Mouse (Mus musculus) embryo, embryonic 9.5 days (tissue): ENCODE results near the gene Plpp1.
A peak's percentile ranks its signal among the peaks of the same experiment; 100 is the strongest.

Experiments used
- DNase-seq: peaks from one replicate; pipeline ENCODE4 v3.0.0-alpha.2; 2017; ENCODE audit errors: extremely low spot score

The Plpp1 gene

DNA sequence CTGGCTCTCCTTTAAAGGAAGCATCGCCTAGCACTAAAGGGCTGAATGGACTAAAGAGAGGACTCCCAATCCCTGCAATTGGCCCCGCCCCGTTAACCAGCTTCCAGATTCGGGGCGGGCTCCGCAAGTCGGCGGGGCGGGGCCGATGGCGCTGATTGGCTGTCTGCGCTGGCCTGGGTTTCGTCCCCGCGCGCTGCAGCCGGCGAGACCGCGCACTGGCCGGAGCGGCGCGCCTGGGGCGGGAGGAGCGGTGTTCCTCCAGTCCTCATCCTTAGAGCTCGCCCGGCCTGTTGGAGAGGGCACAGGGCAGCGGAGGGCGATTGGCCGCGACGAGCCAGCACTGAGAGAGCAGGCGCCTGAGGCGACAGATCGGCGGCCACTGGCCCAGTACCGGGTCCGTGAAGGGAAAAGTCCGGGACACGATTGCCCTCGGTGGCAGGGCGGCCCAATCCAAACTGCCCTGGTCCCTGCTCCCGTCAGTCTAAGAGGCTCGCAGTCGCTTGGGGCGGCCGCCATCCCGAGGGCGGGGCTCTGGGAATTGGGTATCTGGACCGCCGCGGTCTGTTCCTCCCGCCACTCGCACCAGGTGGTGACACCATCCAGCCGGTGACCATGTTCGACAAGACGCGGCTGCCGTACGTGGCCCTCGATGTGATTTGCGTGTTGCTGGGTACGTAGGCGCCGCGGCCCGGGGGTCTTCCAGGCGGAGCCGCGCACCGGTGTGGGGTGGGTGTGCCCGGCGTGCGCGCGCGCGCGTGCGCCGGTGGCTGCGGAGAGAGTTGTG, at the start of gene Plpp1:
TSS of gene Plpp1 (plus strand) at position 196 of the 784 bp plus-strand sequence.
- DNase-seq: peak; percentile 93

DNA sequence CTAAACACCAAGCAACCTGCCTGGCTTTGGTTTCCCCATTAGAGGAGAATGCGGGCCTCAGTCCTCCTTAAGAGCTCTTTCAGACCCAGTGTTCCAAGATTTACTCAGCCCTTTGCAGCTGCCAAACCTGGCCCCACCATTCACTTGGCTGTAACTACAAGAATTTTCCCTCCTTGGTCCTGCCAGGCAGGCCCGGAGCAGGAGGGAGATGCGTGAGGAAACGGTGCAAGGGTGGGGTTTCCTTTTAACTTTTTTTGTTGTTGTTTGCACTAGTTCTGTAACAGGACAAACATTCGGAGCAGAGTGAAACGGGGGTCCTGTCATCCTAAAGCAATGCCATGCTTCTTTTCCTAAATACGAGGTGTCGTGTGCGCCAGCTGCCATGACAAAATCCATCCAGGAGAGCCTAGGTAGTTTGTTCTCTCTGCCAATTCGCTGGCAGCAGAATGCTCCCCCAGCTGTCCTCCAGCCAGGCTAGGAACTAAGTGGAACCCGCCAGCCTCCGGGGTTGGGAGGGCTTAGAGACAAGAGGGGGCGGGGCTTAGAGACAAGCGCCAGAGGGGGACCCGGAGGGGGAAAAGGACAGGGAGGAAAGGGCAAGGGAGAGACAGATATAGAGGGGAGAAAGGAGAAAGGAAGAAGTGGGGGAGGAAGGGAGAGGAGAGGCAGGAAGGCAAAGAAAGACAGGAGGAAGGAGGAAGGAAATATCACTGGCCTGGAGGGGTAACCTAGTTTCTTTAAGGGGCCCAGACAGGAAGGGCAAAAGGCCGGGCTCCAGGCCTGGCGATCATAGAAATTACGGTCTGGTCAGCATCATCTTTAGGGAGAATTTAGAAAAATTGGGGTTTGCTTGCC, 48.9 kb upstream of the Plpp1 start:
- peak; percentile 71 for DNase-seq

DNA sequence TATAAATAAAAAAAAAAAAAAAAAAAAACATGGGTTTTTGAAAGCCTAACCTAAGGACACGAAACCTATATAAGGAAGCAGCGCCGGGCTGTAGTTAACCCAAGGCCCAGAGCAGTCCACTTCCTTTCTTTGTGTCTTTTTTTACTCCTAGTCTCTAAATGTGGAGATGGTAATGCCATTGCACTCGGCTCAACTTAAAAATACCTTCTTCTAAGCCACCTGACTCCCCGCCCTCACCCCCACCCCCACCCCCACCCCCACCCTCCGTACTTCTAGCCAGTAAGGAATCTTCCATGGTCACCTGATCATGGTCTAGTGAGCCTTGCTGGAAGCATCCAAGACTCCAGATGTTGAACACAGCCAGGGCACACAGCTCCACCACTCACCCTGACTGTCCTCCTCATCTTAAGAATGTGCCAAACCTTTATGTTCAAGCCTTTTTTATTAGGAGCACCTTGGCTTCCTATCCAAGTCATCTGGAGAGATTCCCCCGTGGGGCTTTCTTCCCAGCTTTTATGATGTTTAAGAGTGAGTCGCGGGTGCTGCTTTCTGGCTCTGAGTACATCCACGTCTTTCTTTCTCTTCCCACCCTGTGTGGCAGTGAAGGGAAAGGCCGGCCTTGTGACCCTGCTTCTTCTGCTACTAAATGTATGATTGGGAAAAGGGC, 48.1 kb upstream of the Plpp1 start:
- DNase-seq: no peak

DNA sequence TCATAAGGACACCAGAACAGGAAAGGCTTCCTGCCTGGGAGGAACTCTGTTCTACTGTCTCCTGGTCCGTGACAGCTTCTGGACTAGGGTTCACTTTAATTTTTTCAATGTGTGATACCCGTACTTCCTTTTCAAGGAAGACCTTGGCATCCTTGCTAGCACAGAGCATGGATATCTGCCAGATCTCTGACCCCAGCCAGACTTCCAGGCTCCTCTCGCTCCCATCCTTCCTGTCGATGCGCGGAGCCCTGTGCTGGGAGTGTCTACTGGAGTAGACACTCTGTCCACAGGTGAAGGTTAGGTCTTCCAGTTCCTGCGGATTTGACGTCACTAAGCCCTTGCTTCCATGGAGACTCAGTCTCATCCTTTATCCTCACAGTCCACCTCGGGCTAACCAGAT, 47.1 kb upstream of the Plpp1 start:
- DNase-seq: no peak

DNA sequence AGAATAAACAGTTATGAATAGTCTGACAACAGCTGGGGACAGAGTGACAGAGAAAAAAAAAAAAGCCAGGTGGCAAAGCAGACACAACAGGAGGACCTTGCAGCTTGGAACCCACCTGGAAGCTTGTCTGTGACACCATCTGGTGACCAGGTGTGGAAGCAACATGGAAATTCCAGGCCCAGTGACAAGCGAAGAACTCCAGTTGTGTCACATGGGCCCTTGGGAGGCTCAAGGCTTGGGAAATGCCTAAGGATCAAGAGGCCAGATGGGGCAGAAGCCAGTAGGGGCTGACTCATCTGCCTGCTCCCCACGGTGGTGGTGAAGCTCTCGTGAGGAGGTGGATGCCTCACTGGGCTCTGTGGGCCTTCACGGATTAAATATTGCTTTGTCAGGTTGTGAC, 45.7 kb upstream of the Plpp1 start:
- no peak for DNase-seq

DNA sequence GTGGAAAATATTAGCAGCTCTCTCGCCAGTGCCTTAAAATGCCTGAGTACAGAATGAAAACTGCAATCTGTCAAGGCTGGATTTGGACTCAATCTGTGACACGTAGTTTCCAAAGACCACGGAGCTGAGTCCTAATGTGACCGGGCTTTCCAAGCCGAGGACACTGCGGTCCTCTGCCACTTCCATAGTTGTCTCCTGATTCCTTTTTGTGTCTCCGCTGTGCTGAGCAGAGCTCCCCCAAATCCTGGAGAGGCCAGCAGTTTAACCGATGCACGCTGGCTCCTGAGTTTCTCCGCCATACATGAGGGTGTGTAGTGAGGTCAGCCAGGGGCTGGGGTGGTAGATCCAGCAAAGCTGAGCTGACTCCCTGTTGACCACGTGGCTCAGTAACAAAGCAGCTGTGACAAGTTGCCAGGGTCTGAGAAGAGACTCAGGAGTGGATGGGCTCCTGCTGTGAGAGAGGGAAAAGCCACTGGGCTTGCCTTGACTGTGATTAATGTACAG, 45.0 kb upstream of the Plpp1 start:
- no peak for DNase-seq

DNA sequence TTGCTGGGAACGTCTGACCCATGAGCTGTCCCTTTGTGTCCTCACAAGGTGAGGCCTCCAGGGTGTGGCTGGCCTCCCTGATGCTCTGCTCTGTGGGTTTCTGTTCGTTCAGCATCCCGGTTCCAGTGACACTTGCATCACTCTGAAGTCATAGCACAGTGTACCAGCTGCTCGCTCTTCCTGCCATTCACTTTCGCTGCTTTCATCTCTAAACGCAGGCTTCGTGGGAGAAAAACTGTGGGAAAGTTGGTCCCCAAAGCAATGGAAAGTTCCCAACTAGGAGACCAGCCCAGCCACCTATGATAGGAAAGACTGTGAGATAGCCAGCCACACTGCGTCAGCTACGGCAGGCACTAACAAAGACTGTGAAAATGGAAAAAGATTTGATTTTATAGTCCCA, 43.2 kb upstream of the Plpp1 start:
- no peak for DNase-seq

DNA sequence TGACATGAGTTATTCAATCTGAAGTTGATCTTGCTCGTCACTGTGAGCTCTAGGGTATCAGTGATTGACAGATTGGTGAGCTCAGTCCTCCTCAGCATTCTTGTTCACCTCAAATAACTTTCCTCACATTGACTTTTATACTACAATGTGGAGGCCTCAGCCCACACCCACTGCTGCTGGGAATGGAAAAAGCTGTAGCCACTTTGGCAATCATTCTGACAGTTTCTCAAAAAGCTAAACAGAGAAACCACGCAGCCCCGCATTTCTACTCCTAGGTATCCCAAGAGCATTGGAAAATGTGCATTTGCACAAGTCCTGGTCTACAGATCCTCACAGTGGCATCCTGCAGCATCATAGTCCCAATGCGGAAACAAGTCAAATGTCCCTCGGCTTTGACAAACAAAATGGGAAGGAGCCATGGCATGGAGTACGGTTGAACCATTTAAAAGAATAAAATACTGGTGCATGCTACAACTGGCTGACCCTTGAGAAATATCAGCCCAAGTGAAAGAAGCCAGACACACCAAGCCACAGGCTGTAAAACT, 42.0 kb upstream of the Plpp1 start:
- no peak for DNase-seq

DNA sequence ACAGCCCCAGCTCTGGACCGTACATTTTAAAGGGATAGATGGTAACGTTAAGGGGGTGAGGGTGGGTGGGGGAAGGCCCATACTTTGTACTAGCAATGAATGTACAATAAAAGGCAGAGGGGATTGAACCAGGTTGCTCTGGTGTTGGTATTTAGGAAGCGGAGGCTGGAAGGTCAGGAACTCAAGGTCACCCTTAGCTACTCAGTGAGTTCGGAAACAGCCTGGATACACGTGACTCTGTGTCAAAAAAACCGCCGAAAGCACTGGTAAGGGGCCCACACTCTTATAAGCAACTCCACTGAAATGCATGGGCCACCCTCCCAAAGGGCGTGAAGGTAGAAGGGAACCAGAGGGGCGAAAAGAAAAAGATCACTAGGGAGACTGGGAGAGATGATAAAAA, 41.2 kb upstream of the Plpp1 start:
- DNase-seq: no peak

DNA sequence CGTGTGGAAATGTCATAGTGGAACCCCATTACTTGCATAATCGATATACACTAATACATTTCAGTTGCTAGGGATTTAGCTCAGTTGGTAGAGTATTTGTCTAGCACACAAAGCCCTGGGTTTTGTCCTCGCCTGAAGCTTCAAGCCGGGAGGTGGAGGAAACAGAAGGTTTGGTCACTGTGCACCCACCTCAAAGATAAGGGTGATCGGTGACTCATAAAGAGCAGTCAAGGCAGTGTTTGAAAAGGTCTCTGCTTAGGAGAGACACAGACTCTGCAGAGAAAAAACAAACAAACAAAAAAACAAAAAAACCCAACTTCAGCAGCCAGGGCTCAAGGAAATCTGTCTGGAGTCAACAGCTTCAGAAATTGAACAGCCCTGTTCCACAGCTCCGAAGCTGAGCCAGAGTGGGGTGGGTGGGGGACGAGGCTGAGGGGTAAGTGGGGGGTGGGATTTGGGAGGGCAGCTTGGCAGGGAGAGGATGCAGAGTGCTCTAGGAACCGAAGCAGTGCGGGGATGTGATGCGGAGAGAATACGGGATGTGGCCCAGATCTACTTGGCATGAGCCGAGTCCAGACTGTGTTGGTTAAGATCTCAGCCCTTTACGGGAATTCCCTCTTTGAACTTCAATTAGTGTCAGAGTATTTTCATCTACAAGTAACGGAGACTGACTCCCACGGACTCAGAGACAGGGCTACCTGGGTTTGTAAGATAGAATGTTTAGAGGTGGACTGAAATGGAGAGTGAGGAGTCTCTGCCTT, 40.6 kb upstream of the Plpp1 start:
- no peak for DNase-seq

DNA sequence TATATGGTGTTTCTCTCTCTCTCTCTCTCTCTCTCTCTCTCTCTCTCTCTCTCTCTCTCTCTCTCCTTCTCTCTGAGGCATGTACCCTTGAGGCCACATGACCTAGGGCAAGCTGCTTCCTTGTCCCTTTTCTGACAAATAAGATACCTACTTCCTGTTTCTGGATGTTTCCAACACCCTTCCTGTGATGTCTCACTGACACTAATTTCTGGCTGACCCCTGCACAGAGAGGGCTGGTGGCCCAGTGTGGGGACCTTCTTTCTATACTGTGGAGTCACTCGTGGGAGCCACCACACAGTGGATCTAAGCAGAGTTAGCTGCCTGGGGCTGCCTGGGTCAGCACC, 40.1 kb upstream of the Plpp1 start:
- no peak for DNase-seq

DNA sequence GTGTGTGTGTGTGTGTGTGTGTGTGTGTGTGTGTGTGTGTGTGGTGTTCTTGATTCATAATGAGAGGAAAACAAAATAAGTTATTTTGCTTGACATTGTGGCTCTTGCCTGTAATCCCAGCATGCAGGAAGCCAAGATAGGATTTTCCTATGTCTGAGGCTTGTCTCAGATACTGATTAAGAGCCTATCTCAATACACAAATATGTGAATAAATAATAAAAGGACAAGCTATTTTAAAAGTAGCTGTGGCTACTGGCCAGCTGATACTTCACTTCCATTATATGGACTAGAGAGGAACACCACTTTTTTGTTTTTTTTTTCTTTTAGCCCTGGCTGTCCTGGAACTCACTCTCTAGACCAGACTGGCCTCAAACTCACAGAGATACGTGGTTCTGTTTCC, 38.8 kb upstream of the Plpp1 start:
- no peak for DNase-seq

DNA sequence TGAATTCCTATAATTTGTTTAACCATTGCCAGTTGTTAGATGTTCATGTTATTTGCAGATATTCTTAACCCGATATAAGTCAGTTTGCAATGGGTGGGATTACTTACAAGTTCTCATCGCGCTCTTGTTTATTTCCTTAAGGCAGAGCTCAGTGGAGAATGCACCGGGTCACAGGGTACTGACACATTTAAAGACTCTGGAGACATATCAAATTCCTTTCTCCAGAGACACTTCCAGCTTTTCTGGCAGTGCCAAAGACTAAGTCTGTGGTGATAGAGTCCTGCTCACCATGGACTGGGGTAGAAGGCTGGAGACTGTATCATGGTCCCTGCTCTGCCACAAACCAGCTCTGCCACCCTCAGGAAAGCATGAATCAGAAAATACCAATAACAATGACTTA, 38.0 kb upstream of the Plpp1 start:
- DNase-seq: no peak

DNA sequence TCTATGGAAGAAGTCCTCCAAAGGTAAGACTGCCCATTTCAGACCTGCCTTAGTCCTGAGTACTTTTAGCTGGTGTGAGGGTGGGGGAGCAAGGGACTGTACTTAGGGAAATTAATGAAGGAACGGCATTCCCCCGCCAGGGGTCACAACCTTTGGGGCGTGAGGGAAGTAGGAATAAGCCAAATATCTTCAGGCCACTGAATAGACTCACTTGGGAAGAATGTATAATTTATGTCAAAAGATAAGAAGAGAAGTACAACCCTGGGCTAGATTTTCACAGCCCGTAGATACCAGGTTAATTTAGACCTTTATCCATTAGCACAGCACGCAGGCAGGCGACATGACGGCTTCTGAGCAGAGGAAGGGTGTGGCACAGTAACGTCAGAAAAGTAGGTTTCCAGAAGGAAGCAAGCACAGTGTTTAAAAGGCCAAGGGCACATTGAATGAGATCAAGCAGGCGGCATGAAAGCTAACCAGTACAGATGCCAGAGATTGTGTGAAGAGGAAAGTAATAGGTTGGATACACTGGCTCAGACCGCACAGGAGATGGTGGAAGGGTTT, 37.0 kb upstream of the Plpp1 start:
- no peak for DNase-seq

DNA sequence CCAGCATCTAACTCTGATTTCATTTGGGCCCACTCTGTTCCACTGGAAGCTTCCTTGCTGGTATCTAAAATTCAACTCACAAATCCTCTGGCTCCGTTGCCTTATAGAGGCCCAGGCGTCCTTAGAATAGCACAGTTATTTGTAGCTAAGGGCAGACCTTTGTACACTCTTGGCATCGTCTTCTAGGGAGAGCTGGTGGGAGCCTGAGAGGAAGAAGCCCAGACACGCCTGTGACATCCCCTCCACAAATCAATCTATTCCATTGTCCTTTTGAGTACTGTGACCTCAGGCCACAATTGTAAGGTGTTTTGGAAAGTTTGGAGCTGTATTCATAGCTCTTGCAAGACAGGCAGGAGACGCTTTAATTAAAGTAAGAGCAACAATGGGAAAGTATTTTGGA, 36.0 kb upstream of the Plpp1 start:
- no peak for DNase-seq

DNA sequence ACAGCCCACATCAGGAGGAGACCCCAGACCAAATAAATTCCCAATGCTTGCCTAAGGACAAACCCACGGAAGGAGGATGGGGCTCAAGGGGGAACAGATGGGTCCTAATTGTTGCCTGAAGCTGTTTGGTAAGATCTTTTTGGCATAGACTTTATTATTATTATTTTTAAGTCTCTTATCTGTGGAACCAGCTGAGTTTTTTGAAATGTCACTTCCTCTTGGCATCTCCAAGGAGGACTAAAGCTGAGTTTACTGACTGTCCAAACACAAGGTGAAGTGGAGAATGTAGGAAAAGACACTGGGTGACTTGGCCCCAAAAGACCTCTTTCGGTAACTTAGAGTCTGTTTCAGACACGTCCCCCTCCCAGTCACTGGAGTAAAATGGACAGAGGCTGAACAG, 34.9 kb upstream of the Plpp1 start:
- DNase-seq: no peak

DNA sequence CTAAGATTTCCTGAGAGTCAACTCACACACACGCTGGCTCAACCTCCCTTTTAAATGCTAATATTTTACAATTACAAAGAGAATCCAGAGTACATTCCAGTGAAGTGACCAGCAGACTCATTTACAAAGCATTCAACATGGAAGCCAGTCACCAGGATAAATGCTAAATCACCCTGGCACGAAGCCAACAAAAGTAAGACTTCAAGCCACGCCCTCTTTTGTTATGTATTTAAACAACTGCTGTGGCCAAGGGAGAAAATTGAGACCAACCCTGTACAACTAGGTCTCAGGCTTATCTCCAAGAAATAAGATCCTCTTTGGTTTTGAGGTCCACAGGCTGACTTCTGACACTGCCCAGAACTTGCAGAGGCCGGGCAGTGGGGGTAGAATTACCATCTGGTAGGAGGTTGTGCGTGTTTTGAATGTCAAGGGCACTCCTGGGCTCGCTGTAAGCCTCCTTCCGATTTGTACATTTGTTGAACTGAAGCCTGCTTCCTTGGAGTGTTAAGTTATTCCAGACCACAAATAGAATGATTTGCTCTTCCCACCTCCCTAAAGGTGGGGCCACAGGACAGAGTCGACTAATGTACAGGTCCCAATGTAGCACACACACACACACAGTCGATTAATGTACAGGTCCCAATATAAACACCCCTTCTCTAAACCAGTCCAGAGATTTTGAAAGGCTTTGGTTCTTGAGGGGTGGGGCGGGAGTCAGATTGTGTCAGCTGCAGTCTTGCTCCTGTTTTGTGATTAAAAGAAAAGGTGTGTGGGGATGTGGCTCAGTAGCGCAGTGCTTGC, 29.9 kb upstream of the Plpp1 start:
- DNase-seq: no peak

DNA sequence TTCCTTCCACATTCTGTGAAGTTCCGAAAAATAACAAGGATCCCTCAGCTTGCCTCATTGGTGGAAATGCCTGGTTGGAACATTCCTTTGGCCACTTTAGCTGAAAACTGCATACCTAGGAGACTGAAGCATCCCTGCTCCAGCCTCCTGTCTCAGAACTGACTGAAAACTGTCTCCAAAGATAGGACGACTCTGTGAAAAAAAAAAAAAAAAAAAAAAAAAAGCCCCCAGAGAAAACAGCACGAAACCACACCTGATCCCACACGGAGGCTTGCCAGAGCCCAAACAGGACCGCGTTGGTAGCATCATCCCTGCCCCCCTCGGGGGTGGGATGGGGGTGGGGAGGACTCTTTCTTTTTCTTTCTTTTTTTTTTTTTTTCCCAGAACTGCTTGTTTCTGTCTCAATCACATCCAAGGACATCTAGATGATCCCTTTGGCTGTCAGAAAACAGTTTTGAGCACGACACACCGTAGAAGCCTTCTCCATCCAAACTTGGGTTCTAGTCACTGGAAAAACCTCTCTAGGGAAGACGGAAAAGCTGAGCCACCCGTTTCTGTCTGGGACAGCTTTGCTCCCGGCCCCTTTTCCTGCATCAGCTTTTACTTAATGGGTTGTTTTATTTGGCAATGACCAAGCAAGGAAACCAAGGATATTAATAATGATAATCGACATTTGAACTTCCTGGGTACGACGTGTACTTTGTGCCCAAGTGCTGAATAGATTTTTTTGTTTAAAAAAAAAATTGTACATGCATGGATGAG, 29.0 kb upstream of the Plpp1 start:
- no peak for DNase-seq

DNA sequence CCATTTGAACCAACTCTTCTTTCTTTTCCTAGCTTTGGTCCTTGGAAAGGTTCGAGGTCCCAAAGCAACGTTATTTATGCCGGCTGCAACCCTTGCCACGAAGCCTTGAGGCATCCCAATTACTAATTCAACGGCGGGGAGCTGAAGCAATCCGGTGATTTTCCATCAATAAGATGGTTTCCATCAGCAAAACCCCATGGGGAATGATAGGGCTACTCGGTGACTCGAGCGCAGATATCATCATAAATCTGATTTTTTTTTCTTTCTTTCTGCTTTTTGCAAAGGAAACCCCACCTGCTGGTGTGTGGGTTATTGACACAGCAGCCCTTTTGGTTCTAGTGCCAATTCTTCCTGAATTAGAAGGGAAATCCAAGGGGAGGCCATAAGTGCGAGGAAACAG, 28.3 kb upstream of the Plpp1 start:
- no peak for DNase-seq

DNA sequence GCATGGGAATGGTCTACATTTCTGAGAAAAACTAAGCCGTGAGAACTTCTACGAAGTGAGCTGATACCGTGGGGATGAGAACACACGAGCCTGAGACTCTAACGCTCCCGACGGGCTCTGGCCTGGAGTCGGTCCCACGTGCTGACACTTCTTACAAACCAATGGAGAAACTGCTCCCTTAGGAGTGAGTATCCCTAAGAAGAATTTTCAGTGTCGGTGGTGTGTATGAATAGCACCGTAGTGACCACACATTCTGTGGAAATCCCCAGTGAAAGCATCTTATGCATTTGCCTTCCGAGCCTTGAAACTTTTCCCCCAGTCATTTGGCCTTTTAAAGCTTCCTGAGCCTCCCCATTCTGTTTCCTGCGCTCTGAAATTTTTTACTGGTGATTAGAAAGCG, 27.7 kb upstream of the Plpp1 start:
- no peak for DNase-seq
